10 mouse cellular contexts compared by ENCODE assay signal in the genomic region with DNA sequence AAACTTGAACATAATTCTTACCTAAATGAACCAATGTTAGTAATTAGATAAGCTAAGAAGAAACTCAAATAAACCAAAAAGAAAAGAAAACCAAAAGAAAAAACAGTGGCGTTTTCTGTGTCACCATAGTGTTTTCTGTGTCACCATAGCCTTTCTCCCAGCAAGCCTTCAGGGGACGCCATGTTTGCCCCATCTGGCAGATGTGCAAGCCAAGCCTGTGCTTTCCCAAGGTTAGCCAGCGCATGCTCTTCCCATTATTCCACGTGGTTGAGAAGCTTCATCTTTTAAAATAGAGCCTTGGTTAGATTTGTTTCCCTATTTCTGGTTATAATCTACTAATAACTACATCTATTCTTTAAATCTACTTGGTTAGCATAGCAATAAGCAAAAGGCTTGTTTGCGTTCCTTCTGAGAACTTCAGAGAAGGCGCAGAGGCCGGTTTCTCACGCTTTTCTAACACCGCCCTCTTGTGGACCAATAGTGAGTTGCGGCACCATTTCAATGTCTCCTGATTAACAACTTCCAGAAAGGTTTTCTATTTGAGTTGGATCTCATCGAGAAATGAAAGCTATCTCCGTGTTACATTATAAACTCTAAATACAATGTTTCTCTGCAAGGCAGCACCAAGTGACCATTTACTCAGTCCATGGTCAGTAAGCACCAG. TPM values are rescaled to one million over a fixed set of nuclear protein-coding genes. Genes with fewer than 3 reads are reported as not detected.
A peak's percentile ranks its signal among the peaks of the same experiment; 100 is the strongest.
DNase-seq lines count a peak whose midpoint lies in the region.
"Had no signal": no experiment of that assay in that cellular context is flagged by ENCODE, and none has a peak within 500 bp of the region (broad histone marks: within the 10 kb centered on the region; RNA-seq: fewer than 3 reads in every experiment).

No protein-coding gene starts in this region.

- no peaks in the 10 kb centered on the region for H3K36me3 ChIP-seq in embryonic facial prominence, embryonic 10.5 days (replicated peaks)
- H3K36me3 ChIP-seq: limb, embryonic 12.5 days had no signal

- no peaks in the 10 kb centered on the region for H3K9me3 ChIP-seq in embryonic facial prominence, embryonic 10.5 days
- H3K9me3 ChIP-seq: limb, embryonic 12.5 days had no signal

- no peaks in the 10 kb centered on the region for H3K27me3 ChIP-seq in embryonic facial prominence, embryonic 10.5 days (replicated peaks; ENCODE audit: low read depth, poor library complexity, severe bottlenecking)
- H3K27me3 ChIP-seq: limb, embryonic 12.5 days had no signal

- H3K27ac ChIP-seq in embryonic facial prominence, embryonic 10.5 days (replicated peaks): no peak overlapping the region
- H3K27ac ChIP-seq: limb, embryonic 12.5 days had no signal

- intact Hi-C loops in left cerebral cortex, postnatal 25 days (cut with DNase I): loop anchor here (1.0 to 10.0 kb wide), 2 partner anchors 209 to 1005 kb away; no protein-coding TSS in a partner anchor

- WGBS in embryonic facial prominence, embryonic 10.5 days: 22% methylated on average over 12 of the region's 12 CpGs

- no peak overlapping the region for H3K4me3 ChIP-seq in embryonic facial prominence, embryonic 10.5 days
- H3K4me3 ChIP-seq: limb, embryonic 12.5 days had no signal

- DNase-seq in ovary, postnatal 10 days (ENCODE audit: low spot score): peak; percentile 52
- DNase-seq in ovary, adult 18-20 months (ENCODE audit: low spot score): no peak
- peak; percentile 65 for DNase-seq in adrenal gland, adult 18-20 months (ENCODE audit: low spot score in 2 of 2)
- DNase-seq in embryonic facial prominence, embryonic 10.5 days (ENCODE audit: low spot score): peak; percentile 70
- peak; percentile 81 for DNase-seq in heart, postnatal 4 days
- peak; percentile 81 to 88 for DNase-seq in left cerebral cortex, postnatal 25 days (ENCODE audit: low spot score in 2 of 2)
- peak; percentile 76 for DNase-seq in retina, postnatal 1 day
- peak; percentile 40 to 72 for DNase-seq in urinary bladder, postnatal 4 days (ENCODE audit: low spot score in 2 of 2)

- H3K4me1 ChIP-seq in embryonic facial prominence, embryonic 10.5 days: no peaks in the 10 kb centered on the region
- H3K4me1 ChIP-seq: limb, embryonic 12.5 days had no signal

RNA-seq across cellular contexts. Expression of gene Utp15, which starts 22.7 kb away (rescaled TPM):
- 10 to 100 TPM; 16.4 to 20.1 TPM for total RNA-seq in adrenal gland, adult 18-20 months (2021)
- polyA plus RNA-seq in embryonic facial prominence, embryonic 10.5 days (2016; fragmentation: Nextera tagmentation; extraction: Ambion mirVana): 52.6 and 55.2 TPM in 2 replicates
- 10 to 100 TPM in 1 of 2 experiments, 1 to 10 TPM in 1; 9.7 to 11.6 TPM for total RNA-seq in heart, postnatal 4 days (2021)
- 10 to 100 TPM; 17.6 to 18.2 TPM for total RNA-seq in left cerebral cortex, postnatal 25 days (2021)

RNA-seq across cellular contexts. Expression of gene Ankra2, which starts 22.8 kb away (rescaled TPM):
- total RNA-seq in adrenal gland, adult 18-20 months (2021): 10 to 100 TPM; 15.4 to 22.9 TPM
- polyA plus RNA-seq in embryonic facial prominence, embryonic 10.5 days (2016; fragmentation: Nextera tagmentation; extraction: Ambion mirVana): 15.6 and 16.1 TPM in 2 replicates
- total RNA-seq in heart, postnatal 4 days (2021): 10 to 100 TPM; 20.8 to 21.8 TPM
- total RNA-seq in left cerebral cortex, postnatal 25 days (2021): 10 to 100 TPM; 43.6 to 46.2 TPM

RNA-seq across cellular contexts. Expression of gene Arhgef28, which starts 33.9 kb away (rescaled TPM):
- total RNA-seq in adrenal gland, adult 18-20 months (2021): 10 to 100 TPM; 14.2 to 28.0 TPM
- polyA plus RNA-seq in embryonic facial prominence, embryonic 10.5 days (2016; fragmentation: Nextera tagmentation; extraction: Ambion mirVana): 8.4 and 9.6 TPM in 2 replicates
- total RNA-seq in heart, postnatal 4 days (2021): 1 to 10 TPM; 7.0 to 9.8 TPM
- 10 to 100 TPM; 37.3 to 45.1 TPM for total RNA-seq in left cerebral cortex, postnatal 25 days (2021)

RNA-seq across cellular contexts. Expression of gene Gm21976, which starts 39.6 kb away (rescaled TPM):
- total RNA-seq in adrenal gland, adult 18-20 months (2021): not detected
- not detected in 2 replicates for polyA plus RNA-seq in embryonic facial prominence, embryonic 10.5 days (2016; fragmentation: Nextera tagmentation; extraction: Ambion mirVana)
- not detected for total RNA-seq in heart, postnatal 4 days (2021)
- not detected for total RNA-seq in left cerebral cortex, postnatal 25 days (2021)
- polyA plus RNA-seq: limb, embryonic 12.5 days; stomach, embryonic 16.5 days had no signal
